Mouse (Mus musculus): ENCODE data around the gene Ms4a12.

- peak; percentile 64 for TF ChIP-seq CTCF (IDR thresholded peaks at IDR 0.05; ENCODE audit: low read depth)
- no peak for TF ChIP-seq EP300 (IDR thresholded peaks at IDR 0.05; ENCODE audit: low read depth)
These were observed 67.1 kb downstream of the Ms4a12 start, which contains the start of gene 1700025F22Rik for GRCm38 (mm10) chr19:11165172-11165571.

Measured in liver, embryonic 14.5 days (tissue).